Mouse (Mus musculus) frontal cortex, postnatal 25 days (tissue): ENCODE data around the gene Dkk2.
"Not testable (repeated sequence)": the region's sequence is repeated elsewhere in the genome, so short reads cannot be mapped to it uniquely, and the experiment has no call there.

ENCODE experiments used
- DNase-seq, 2 experiments: peaks; one replicate each; pipeline ENCODE4 v3.0.0; 2022; ENCODE audit warnings: low spot score in 2 of 2

Dkk2 gene

DNA sequence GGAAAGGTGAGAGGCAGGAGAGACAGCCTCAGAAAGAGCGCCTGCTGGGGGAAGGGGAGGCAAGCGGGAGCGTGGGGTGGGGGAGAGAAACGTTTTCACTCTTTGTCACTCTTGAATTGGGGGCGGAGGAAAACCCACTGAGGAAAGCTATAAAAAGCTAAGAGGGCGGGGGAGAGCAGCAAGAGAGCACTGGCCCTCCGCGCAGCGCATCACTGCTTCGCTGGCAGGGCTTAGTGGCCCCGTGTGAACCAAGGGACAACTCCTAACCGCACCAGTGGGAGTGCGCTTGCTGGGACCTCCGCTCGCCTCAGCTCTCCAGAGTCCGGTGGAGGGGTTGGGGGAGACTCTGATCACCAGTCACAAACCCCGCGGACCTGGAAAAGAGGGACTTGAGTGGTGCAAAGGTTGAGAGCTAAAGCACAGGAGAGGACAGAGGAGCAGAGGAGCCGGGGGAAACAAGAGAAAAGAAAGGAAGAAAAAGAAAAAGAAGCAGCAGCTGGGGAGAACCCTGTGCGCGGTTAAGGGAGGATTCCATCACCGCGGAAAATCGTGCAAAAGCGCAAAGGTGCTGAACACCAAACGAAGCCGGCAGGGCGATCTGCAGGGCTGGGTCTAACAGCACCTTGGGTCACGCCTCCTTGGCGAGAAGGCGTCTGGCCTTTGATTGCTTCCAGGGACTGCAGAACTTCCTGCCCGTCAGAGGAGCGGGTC lies at the start of gene Dkk2:
Gene Dkk2 (plus strand): TSS at position 181 of the 711 bp plus-strand sequence.
- no peak for DNase-seq

GRCm38 (mm10) chr3:132036704-132037103 lies 48.4 kb upstream of the Dkk2 start:
- no peak for DNase-seq

DNA sequence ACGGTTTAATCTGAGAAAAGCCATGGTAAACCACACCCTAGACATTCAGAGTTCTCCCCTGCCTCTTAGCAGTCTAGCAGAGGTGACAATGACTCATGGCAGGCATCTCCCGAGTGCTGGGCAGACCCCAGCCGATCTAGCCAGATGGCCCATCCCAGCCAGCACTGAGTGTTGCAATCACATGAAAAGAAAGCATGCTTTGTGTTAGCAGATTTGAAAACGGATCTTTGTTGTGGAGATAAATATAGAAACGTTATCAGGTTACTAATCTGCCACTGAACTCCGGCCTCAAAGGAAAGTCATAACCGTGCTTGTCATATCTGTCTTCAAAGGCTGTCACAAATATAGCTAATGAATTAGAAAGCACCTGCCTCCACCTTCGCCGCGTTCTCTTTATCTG lies 47.4 kb upstream of the Dkk2 start:
- DNase-seq, result no peak

DNA sequence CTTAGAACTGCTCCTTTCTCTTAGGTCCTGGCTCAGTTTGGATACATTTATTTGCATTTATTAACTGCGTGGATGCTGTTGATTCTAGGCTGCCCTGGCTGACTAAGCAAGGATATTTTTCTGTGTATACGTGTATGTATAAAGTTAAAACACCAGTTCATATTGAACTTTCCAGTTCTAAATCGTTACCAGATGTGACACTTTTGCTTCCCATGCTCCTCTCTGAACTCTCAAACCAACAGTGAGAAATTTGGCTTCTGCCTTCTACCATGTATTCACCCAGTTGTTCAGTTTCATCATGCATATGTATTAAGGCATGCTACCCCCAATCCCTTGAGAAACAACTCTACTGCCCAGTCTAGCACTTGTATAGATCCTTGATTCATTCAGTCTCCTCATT lies 45.0 kb upstream of the Dkk2 start:
- no peak for DNase-seq

- DNase-seq, result no peak
These were observed 34.1 kb upstream of the Dkk2 start for GRCm38 (mm10) chr3:132050884-132051457.

GRCm38 (mm10) chr3:132062816-132063215 lies 22.3 kb upstream of the Dkk2 start:
- DNase-seq, result not testable (repeated sequence)

GRCm38 (mm10) chr3:132063374-132063773 lies 21.7 kb upstream of the Dkk2 start:
- DNase-seq, result no peak

DNA sequence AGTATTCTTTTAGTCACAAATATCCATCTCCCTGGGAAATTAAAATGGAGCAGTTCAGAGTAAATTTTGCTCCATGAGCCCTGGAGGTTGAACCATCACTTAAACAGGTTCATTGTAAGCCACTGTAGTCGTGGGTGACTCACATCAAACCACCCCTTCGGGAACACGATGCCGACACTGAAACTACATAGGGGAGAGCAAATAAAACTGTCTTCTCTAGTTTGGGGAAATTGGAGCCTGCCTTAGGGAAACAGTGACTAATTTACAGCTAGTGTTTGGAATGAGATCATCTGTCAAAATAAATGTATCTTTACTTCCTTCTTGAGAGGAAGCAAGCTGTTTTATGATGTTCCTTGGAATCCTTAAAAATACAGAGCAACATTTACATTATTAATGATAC lies 21.1 kb upstream of the Dkk2 start:
- no peak for DNase-seq

GRCm38 (mm10) chr3:132064920-132065319 lies 20.2 kb upstream of the Dkk2 start:
- DNase-seq, result no peak

GRCm38 (mm10) chr3:132070949-132071348 lies 14.1 kb upstream of the Dkk2 start:
- no peak for DNase-seq

- DNase-seq, result peak; percentile 28 to 37
These were observed 1.1 kb upstream of the Dkk2 start for GRCm38 (mm10) chr3:132084018-132084417.

GRCm38 (mm10) chr3:132084680-132085079 lies 412 bp upstream of the Dkk2 start:
- DNase-seq, result no peak

DNA sequence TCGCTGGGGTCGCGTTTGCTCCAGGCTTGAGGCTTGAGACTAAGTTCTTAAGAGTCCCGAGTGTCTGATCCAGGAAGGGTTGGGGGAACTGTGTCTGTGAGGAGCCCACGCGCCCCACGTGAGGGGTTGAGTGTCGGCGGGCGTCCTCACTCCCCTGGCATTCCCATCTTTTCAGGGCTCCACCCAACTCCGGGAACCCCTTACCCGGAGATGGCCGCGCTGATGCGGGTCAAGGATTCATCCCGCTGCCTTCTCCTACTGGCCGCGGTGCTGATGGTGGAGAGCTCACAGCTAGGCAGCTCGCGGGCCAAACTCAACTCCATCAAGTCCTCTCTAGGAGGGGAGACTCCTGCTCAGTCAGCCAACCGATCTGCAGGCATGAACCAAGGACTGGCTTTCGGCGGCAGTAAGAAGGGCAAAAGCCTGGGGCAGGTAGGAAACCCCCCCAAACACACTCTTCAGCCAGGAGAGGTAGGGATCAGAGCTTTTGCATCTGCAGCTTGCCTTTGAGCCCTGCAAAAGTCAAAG lies 795 bp downstream of the Dkk2 start:
- DNase-seq, result no peak

GRCm38 (mm10) chr3:132086461-132086860 lies 1.4 kb downstream of the Dkk2 start:
- DNase-seq, result no peak

- DNase-seq, result peak; percentile 17 to 35
These were observed 2.0 kb downstream of the Dkk2 start for GRCm38 (mm10) chr3:132087011-132087486.

- no peak for DNase-seq
These were observed 7.9 kb downstream of the Dkk2 start for GRCm38 (mm10) chr3:132092983-132093382.

DNA sequence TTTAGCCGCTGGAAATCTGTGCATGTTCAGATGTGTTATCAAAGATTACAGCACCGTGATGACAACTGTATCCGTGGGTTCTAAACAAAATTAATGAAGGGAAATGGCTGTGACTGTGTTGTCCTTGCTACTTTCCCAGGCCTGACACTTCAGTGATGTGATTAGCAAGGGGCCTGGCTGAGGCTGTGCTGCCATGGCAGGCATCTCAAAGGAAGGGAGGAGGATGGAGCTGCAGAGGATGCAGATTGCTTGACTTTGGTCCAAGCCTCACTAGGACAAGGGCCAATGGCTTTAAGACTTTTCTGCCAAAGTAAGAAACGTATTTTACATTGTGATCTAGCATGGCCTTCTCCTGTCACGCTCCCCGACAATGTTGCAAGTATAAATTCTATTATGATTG lies 11.2 kb downstream of the Dkk2 start:
- no peak for DNase-seq

- DNase-seq, result no peak
These were observed 15.7 kb downstream of the Dkk2 start for GRCm38 (mm10) chr3:132100746-132101145.

DNA sequence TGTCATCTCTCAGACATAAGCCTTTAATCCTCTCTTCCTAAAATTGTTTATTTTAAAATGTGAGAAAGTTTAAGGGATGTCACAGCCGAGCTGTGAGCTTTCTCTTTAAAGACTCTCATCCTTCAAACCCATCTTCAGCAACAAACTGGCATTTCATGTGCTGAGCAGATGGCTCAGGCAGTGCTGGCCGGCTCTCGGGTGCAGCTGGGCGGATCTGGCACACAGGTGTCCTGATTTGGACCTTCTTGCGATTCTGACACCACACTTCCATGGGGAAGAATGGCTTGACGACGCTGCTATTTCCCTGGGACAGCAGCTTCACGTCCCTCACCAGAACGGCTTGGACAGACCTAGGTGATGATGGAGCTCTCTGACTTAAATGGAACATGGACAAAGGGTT lies 17.9 kb downstream of the Dkk2 start:
- peak in 1 of 2 experiments; percentile 7 for DNase-seq

DNA sequence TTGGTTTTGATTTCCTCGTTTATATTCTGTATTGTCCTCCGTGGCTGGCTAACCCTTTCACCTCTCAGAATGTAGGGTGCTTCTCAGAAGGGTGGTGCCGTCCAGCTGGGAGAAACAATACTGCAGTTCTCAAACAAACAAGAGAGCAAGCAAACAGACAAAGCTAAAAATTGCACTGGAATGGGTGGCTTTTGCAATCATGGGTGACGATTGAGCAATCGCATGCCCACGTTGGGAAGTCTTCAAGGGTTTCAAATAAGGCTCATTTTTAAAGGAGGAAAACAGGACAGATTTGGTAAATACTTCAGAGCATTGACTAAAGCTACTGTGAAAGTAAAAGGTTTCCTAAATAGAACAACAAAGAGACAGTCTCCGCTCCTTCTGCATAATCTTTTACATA lies 18.4 kb downstream of the Dkk2 start:
- DNase-seq, result no peak

- DNase-seq, result no peak
These were observed 30.9 kb downstream of the Dkk2 start for GRCm38 (mm10) chr3:132115772-132116511.

DNA sequence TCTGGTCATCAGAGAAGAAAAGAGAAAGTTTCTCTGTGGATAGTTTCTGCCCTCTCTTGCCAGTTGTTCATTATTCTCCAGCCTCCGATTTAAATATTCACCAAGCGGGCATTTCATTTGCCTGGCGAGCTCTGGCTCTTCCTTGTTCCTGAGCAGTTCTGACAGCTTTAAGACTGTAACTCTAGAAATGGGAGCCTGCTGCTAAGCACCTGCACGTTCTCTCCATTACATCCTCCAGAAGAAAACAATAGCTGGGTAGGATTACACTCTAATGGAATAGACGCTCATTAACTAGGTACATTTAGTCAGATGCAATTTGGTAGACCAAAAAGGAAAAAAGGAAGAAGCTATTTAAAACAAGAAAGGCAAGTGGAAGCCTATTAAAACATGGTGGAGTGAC lies 36.3 kb downstream of the Dkk2 start:
- DNase-seq, result no peak

- DNase-seq, result no peak
These were observed 37.5 kb downstream of the Dkk2 start for GRCm38 (mm10) chr3:132122581-132122980.
